Mouse (Mus musculus) c-Kit-positive CD71-positive TER-119-positive erythroid progenitor cells, embryonic 14.5 days (primary cell): ENCODE results near the gene Onecut3.
A peak's percentile ranks its signal among the peaks of the same experiment; 100 is the strongest.

Experiments used
- DNase-seq: peaks from one replicate; pipeline ENCODE4 v3.0.0-alpha.2; 2013; ENCODE audit warnings: low spot score

The Onecut3 gene

DNA sequence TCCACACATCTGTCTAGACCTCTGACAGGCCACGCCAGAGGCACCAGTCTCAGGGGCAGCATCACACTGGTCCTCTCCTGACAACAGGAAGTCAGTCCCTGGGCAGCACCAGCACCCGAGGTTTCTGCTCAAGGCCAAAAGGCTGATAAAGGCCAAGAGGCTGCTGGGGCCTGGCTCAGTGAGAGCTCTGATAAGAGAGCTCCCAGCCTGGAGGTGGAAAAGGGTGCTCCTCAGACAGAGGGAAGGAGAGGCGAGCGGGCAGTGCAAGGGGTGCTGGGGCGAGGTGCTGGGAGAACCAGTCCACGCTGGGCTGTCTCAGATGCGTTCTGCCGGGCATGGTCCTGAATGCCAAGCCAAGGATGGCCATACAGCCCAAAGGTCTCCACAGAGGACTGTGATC lies 58.9 kb downstream of the Onecut3 start:
- peak; percentile 78 for DNase-seq

DNA sequence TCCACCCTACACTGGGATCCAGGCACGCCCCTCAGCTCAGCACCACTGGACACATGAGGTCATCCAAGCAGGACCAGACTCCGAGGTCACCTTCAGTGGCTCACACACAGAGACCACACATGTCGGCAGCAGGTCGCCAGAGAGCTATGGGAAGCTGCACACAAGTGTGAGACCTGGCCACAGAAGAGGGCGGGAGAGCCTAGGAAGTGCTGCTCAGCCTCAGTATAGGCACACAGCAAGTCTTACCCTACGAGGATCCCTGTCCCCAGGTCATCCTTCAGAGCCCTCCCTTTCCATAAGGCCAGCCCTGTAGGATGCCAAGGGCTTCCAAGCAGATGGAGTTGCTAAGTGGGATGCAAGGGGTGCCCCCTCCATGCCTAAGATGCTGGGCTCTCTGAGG lies 59.4 kb downstream of the Onecut3 start:
- no peak for DNase-seq

DNA sequence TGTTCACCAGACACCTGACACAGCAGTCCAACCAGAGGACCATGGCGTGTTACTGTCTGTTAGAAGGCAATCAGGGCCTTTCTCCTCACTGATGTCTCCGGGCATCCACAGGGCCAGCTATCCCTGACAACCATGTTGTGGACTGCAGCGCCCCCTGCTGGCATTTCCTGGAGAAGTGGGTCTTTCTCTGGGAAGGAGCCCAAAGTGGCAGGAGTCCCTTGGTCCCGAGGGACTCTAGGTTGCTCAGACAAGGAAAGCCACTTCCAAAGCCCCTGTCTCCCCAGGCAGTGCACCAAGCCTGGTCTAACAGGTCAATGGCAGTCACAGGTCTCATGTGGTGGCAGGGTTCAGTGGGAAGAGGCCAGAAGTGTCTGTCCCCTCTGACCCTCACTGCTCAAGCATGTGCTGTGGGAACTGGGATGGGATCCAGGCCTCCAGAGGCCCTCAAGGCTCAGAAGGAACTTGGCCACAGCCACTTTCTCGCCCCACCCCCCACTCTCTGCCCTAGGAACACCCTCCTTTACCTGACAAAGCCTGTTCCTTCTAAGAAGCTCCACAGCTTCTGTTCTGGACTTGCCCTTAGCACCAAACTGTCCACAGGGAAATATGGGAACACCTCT lies 62.8 kb downstream of the Onecut3 start:
- peak; percentile 83 for DNase-seq

DNA sequence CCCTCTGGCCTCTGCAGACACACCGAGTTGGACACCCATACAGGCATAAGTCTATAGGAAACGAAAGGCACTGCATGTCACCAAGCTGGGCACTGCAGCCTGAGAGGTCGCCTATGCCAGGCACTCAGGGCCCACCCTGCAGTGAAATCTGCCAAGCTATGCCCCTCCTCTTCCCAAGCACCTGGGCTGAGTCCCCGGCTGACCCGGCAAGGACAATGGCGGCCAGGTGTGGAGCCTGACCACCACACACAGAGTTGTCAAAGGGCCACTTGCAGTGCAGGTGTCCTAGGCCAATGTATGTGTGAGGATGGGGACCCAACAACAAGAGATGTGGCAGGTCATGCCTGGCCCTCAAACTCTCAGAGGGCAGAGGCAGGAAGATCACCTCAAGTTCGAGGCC lies 64.8 kb downstream of the Onecut3 start:
- no peak for DNase-seq

DNA sequence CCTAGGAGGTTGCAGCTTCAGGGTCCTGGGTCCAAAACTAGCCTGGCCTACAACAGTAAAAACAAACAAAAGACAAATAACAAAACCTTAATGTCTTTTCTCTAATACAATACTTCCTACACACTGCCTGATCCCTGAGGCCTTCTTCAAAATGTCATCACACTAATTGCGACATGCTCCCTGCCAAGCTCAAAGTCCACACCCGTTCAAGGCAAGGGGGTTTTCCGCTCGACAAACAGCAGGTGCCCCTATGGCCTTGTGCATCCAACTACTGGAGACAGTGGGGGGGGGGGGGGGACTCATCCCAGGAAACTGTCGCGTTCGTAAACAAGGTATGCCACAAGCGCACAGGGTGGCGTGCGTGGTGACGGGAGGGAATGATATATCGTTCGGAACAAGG lies 66.0 kb downstream of the Onecut3 start:
- DNase-seq: no peak

DNA sequence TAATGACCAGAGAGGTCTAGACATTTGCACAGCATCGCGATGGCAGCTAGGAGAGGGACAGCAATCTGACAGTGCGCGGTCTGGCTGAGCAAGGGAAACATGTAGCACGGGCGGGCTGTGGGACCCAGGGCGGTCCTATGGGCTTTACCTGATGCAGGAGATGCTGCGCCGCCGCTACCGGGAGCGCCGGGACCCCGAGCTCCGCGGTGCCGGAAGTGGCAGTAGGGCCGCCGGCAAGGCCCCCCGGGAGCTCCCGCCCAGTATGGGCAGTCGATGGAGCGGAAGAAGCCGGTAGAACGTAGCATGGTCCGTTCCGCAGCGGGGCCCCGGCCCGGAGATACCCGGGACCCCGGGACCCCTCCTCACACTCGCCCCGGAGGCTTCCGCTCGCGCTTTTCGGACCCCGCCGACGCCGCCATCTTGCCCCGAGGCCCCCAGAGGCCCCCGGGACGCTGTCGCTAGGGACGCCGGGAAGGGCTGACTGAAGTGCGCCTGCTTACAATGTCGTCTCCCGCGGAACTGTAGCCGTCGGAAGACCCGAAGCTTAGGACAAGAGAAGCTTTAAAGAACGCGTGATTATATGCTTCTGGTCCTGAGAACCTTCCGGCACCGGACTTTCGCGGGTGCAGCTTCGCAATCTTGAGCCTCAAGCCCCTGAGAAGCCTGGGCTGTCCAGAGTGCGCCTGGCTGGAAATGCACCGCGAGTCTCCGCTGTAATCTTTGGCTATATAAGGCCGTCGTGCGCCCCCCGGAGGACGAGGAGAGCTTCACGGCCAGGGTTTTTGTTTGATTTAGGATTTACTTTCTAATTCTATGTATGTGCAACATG lies 66.7 kb downstream of the Onecut3 start, which contains the start of gene Rexo1:
Gene Rexo1, minus strand, starts transcription at position 445 of the 829 bp plus-strand sequence.
- peak; percentile 94 for DNase-seq

DNA sequence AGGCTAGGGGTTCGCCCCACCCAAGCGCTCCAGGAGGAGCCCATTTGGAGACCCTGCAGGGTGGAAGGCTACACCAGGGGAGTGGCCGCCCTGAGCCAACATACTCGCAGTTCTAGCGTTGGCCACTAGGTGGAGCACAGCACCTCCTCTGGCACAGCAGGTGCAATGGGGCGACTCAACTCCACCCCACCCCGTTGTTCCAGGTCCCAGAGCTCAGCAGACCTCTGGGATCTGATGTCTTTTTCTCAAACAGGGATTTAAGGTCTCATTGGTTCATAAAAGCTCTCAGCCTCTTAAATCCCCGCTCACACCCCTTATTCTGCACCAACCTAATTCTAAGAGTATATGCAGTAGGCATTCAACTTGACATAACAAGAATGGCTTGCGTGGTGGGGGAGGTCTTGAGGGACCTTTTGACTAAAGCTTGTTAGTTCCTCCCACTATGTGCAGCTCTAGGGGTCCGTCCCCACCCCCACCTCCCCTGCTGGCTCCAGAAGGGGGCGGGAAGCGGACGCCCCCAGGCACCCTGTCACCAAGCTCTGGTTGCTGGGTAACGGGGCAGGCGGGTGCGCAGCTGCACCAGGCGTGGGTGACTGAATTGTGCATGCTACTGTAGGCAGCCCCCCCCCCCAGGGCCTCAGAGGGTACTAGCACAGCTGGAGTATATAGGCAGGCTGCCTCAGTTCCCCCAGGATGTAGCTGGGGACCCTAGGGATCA lies 71.9 kb downstream of the Onecut3 start:
- DNase-seq: peak; percentile 82
